Mouse (Mus musculus): ENCODE results near the gene Mettl24.
"Not testable (repeated sequence)": the region's sequence is repeated elsewhere in the genome, so short reads cannot be mapped to it uniquely, and the experiment has no call there.

Gene Mettl24

DNA sequence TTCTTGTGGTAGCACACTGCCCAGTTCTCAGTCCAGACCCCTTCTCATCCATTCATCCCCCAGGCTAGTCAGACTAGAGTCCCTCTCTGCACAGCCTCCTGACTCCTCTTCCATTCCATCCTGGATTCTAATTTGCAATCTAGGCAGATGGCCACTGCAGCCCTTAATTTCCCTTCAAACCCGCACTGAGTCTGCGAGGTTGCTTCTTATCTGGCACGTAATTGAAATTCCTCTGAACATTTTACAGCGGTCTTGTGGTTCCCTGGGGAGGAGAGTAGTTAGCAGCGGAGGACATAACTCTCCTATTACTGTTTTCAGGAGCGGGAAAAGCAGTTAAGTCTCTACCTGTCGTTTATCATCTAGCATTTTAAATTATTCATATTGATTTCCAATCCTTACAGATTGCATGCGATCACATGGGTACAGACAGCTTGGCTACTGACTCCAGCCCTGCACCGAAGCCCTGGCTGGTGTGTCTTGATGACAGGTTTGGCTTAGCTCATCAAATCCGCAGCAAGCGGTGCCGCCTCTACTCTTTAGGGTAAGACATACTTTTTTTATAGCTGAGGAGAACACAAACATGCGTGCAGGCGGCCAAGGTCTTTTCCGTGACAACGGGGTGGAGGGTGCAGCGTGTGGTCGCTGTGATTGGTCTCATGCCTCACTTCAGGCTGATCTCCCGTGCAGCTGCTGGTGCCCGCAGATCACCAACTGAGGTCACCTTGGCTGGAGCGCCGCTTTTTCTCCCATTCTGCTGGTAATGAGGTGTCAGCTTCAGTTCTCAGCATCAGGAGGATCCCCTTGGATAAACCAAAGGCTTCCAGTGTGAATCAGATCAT lies 54.4 kb downstream of the Mettl24 start:
- DNase-seq (ENCODE audit: low spot score in 2 of 2): no peak

DNA sequence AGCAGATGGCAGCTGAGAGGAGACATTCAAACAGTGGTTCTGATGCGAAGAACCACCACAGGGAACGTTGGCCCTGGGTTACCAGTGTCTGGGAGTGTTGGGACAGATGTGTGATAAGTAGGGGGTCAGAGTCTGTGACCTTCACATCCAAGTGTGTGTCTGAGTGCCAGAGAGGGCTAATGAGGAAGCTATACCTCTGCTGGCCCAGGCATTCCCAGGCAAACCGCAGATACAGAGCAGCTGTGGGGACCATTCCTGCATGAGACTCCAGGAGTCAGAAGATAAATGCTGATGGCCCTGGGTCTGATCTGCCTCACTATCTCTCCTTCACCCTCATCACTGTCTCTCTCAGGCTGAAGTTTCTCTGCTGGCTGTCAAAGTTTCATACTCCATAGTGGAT lies 57.6 kb downstream of the Mettl24 start:
- DNase-seq (ENCODE audit: low spot score in 2 of 2): no peak

DNA sequence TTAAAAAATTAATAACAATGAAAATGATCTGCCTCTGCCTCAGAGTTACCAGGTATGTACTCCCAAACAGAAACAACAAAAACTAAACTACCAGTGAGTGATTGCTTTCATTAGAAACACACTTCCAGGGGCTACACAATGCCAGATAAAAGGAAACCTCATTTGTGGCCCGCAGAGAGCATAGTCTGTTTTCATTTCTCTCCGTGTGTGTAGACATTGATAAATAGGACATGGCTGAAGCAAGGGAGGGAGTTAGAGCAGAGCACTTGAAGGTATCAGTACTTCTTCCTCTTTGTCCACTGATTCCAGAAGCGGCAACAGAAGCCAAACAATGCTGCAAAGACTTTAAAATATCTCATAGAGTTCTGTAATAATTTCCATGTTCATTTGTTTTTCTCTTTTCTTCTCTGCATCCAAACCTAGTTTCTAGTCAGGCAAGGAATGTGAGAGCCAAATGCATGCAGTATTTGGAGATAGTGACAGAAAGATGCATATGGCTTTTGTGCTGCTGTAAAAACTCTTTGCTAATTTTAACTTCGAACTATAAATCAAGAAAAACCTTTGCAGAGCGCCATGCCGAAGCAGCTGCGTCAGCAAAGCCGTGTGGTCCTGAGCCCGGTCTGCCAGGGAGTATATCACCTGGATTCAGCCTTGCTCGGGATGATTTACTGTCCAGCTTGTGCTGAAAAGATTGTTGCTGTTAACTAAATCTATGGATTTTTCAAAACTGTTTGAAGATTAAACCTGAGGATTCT lies 67.4 kb downstream of the Mettl24 start:
- no peak for DNase-seq (ENCODE audit: low spot score in 2 of 2)

DNA sequence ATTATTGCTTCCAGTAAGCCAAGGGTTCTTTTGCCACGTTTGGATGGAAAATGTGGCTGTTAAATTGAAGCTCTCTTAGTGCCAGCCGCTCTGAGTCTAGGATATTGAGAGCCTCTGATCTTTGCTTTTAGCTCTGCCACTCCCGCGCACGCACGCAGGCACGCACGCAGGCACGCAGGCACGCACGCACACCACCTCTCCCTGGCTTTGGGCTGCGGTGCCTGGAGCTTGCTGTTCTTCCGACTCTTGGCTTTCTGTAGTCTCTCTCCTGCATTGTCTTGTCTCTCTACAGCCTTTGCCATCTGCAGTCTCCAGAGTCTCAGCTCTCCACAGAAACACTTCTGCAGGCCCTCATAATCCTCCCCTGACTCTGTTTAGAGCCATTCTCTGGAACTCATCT lies 68.1 kb downstream of the Mettl24 start:
- DNase-seq (ENCODE audit: low spot score in 2 of 2): no peak

DNA sequence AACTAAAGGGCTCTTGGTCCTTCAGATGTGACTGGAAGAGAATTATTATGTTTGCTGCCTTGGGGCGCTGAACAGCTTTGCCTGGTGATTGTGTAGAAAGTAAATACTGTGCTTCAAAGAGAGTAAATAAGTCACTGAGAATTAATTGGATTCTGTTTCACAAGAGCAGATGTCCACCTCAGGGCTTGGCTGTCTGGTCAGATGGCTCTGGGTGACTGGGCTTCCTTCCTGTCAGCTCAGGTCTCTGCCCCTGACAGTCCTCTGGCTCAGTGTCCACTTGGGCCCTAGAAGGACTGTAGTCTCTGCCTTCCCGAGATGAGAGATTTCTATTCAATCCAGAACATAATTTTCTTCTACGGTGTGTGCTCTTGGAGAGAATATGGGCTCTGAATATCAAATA lies 70.0 kb downstream of the Mettl24 start:
- no peak for DNase-seq (ENCODE audit: low spot score in 2 of 2)

DNA sequence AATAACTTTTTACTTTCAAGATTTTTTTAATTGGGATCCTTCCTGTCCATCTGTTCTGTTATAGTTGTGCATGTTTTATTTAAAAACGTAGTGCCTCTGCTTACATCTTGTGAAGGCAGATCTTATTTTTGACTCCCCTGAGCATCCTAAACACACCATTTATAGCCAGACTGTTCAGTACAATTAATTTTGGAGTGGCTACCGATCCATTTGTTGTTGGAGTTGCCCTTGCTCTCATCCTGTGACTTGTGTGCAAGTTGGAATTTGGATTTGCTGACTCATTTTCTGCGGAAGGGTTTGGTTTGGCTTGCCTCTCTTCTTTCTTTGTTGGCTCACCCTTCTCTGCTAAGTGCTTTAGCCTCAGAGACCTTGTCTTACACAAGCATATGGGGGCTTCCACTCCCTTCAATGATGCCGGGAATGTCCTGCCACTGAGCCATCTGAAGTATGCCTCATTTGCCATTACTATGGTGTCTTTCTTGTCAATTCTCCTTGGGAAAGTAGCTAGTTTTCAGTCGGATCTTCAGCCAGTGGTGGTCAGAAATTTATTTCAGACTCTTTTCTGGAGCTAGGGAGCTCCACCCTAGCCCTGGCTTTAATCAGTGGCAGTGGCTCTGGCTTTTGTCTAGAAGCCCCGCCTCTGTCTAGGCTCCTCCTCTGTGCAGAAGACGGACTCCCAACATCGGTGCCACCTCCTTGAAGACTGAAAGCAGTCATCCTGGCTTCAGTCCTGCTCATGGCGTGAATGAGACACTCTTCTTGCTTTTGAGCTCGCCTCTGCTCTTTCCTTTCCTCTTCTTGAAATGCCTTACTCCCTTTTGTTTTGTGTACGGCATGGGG lies 75.3 kb downstream of the Mettl24 start:
- DNase-seq (ENCODE audit: low spot score in 2 of 2): no peak

- DNase-seq (ENCODE audit: low spot score in 2 of 2): not testable (repeated sequence)
Measured at GRCm38 (mm10) chr10:40759391-40760194, 76.5 kb downstream of the Mettl24 start.

- no peak for DNase-seq (ENCODE audit: low spot score in 2 of 2)
Measured at GRCm38 (mm10) chr10:40760195-40761009, 77.3 kb downstream of the Mettl24 start.

DNA sequence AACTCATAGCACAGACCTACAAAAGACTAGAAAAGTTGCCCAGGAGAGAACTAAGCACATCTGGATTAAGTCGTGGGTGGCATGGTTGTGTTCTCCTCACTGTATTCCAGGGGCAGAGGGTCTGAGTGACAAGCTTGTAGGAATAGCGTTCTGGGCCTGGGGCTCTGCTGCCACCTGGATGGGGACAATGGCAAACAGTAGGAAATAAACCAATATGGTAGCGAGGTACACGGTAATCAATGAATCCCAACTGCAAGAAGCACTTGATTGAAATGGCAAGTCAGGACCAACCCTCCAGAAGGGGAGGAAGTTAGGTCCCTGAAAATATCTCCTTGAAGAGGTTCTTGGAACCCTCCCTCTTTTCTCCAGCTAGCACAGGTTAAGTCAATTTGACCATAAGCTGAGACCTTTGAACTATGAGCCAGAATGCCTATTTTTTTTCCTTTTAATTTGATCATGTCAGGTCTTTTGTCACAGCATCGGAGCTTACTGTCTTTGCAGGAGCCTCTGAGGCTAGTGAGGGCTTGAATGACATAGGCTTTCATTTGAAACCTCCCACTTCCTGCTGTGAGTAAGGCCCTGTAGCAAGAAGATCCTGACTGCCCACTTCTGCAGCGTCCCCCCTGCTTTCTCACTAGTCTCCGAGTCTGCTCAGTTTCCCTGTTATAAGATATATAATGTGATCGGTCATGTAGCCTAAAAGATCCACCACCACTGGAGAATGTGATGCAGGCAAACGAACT lies 78.1 kb downstream of the Mettl24 start:
- DNase-seq (ENCODE audit: low spot score in 2 of 2): no peak

GRCm38 (mm10) chr10:40762624-40763023 lies 79.5 kb downstream of the Mettl24 start:
- no peak for DNase-seq (ENCODE audit: low spot score in 2 of 2)

- no peak for DNase-seq (ENCODE audit: low spot score in 2 of 2)
Measured at GRCm38 (mm10) chr10:40763084-40763720, 80.1 kb downstream of the Mettl24 start.

- DNase-seq (ENCODE audit: low spot score in 2 of 2): no peak
Measured at GRCm38 (mm10) chr10:40772266-40772665, 89.2 kb downstream of the Mettl24 start.

GRCm38 (mm10) chr10:40775151-40775550 lies 92.1 kb downstream of the Mettl24 start:
- DNase-seq (ENCODE audit: low spot score in 2 of 2): no peak

- DNase-seq (ENCODE audit: low spot score in 2 of 2): no peak
Measured at GRCm38 (mm10) chr10:40775655-40776054, 92.6 kb downstream of the Mettl24 start.

DNA sequence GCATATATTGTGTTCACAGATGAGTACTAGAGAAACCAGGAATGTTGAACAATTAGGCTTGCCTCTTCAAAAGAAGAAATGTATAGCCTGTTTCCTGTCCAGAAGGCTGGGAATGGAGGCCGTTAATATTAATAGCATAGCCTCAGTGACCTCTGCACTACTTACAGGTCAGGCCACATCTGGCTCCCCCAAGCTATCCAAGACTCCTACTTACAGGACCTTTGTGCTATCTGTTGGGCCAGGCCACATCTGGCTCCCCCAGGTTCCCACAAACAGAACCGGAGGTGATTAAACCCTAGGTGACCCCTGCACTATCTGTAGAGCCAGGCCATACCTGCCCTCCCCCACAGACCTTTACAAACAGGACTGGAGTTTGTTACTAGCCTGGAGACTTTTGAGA lies 94.1 kb downstream of the Mettl24 start:
- DNase-seq (ENCODE audit: low spot score in 2 of 2): no peak

DNA sequence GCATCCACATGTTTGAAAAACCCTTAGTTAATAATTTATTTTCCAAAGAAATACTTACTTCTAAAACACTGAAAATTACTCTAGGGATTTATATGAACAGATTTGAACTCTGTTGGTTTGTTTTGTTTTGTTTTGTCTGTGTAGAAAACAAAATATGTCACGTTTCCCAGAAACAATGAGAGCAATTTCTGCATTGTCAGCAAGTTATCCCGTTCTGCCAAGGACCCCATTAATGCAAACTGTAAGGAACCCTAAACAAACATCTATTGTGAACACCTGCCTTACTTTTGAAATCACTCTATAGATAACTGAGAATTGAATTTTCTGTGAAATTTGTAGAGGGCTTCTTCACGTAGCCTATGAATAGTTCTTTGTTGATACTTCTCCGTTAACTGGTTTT lies 95.4 kb downstream of the Mettl24 start:
- no peak for DNase-seq (ENCODE audit: low spot score in 2 of 2)

DNA sequence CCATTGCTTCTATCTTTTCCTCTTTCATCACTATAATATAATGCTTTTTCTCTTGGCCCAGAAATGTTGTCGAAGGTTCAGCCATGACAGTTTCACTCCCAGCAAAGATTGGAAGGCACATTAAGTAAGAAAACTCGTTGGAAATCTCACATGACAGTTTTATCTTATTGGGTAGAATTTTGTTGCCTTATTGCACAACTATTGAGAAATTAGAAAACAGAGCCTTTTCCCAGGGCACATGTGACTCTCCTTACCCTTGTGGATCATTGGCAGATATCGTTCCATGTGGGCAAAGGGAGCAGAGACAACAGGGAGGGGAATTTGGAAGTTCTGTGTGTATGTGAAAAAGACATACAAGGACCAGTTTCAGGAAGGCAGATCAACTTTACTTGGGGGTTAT lies 107.3 kb downstream of the Mettl24 start:
- DNase-seq (ENCODE audit: low spot score in 2 of 2): no peak

DNA sequence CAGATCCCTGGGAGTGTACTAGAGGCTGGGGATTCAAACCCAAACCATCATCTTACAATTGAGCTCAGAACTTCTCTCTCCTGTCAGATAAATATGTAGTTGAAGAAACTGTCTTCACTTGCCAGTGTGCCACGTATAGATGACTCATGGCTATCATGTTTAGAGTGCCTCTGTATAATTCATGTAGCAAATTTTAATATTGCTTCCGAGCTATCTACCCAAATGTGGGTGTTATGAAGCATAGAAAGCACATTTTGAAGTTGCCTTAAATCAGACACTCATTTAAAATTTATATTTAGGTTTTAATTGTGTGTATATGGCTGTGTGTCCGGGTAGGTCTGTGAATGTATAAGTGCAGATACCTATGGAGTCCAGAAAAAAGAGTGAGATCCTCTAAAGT lies 109.0 kb downstream of the Mettl24 start:
- no peak for DNase-seq (ENCODE audit: low spot score in 2 of 2)

GRCm38 (mm10) chr10:40805221-40805620 lies 122.1 kb downstream of the Mettl24 start:
- no peak for DNase-seq (ENCODE audit: low spot score in 2 of 2)
